Mouse (Mus musculus) forebrain, postnatal 0 days (tissue): ENCODE measurements around the gene Slc5a8. TPM values are rescaled to one million over a fixed set of nuclear protein-coding genes. Genes with fewer than 3 reads are reported as not detected.

Experiments used
- ATAC-seq: fragments of 200-750 bp; cut with Nextera tagmentation; 2 replicates; pipeline ENCODE4 v1.8.0; 2017; ENCODE audit warnings: mild to moderate bottlenecking, moderate library complexity
- DNase-seq: peaks from one replicate; pipeline ENCODE4 v3.0.0-alpha.2; 2015
- H3K27ac ChIP-seq: fragments of 300-500 bp; sonication (generic); 2 replicates; pipeline ENCODE4 v1.5.1; 2014; ENCODE audit warnings: low read depth, mild to moderate bottlenecking, antibody characterized with exemption, low read length, moderate library complexity, mixed read lengths
- H3K27me3 ChIP-seq: fragments of 300-500 bp; sonication (generic); 2 replicates; pipeline ENCODE4 v1.6.1; 2014; ENCODE audit warnings: mild to moderate bottlenecking, low read length, mixed read lengths; ENCODE audit not compliant: insufficient read depth
- H3K36me3 ChIP-seq: fragments of 300-500 bp; sonication (generic); 2 replicates; pipeline ENCODE4 v1.6.1; 2014; ENCODE audit warnings: mild to moderate bottlenecking, moderate library complexity; ENCODE audit not compliant: insufficient read depth
- H3K4me1 ChIP-seq: fragments of 300-500 bp; sonication (generic); 2 replicates; pipeline ENCODE4 v1.6.1; 2014; ENCODE audit warnings: antibody characterized with exemption; ENCODE audit not compliant: insufficient read depth
- H3K4me2 ChIP-seq: fragments of 300-500 bp; sonication (generic); 2 replicates; pipeline ENCODE4 v1.6.1; 2014; ENCODE audit warnings: low read depth, mild to moderate bottlenecking, moderate library complexity
- H3K4me3 ChIP-seq: fragments of 300-500 bp; sonication (generic); 2 replicates; pipeline ENCODE4 v1.5.1; 2014; ENCODE audit warnings: low read depth, low read length, mixed read lengths
- H3K9ac ChIP-seq: fragments of 300-500 bp; sonication (generic); 2 replicates; pipeline ENCODE4 v1.6.1; 2014; ENCODE audit warnings: mild to moderate bottlenecking
- H3K9me3 ChIP-seq: fragments of 300-500 bp; sonication (generic); 2 replicates; pipeline ENCODE4 v1.6.1; 2016; ENCODE audit warnings: low read length
- CTCF ChIP-seq: sonication (generic); IDR thresholded peaks from 2 replicates; pipeline ENCODE4 v1.5.1; 2016; ENCODE audit warnings: antibody characterized with exemption, control low read depth, low read depth
- WGBS: fragments of 180-500 bp; shearing (Covaris S2); extraction: QIAGEN DNeasy Blood & Tissue Kit; methylation state at CpG from one replicate; pipeline ENCODE4 v1.1.7; 2014; 5-methylcytosine and 5-hydroxymethylcytosine counted together
- polyA plus RNA-seq: library from polyadenylated mRNA; unstranded; fragments of >200 nt; fragmentation: Nextera tagmentation; extraction: Ambion mirVana; gene quantifications from 2 replicates; pipeline ENCODE4 v1.2.1, GENCODE M21; 2015
- total RNA-seq: library from RNA; depleted of rRNA; stranded (reverse); fragments of >200 nt; gene quantifications from 2 replicates; pipeline ENCODE4 v1.2.3, GENCODE M21; 2014

The Slc5a8 gene
- total and polyA plus RNA-seq, 2 experiments from 2014 or later = 0.07 to 0.14 TPM

- no peak for TF ChIP-seq CTCF
- WGBS = 55% methylated on average over 8 of the region's 8 CpGs
- no peak for ATAC-seq
- Histone ChIP-seq H3K4me2 (no peak overlapping the region), H3K27ac (no peak overlapping the region), H3K4me3 (no peak overlapping the region), H3K9ac (no peak overlapping the region), H3K4me1 (no peaks in the 10 kb centered on the region), H3K27me3 (0 out of 2 replicates have a peak, but pooled peaks cover under 1% of the 10 kb centered on the region), H3K9me3 (no peaks in the 10 kb centered on the region), H3K36me3 (no peaks in the 10 kb centered on the region)
- no peak for DNase-seq
Measured at GRCm38 (mm10) chr10:88892560-88893087, 6.8 kb downstream of the Slc5a8 start.

- Histone ChIP-seq H3K4me1 (no peaks in the 10 kb centered on the region), H3K36me3 (no peaks in the 10 kb centered on the region), H3K9ac (no peak overlapping the region), H3K9me3 (no peaks in the 10 kb centered on the region), H3K27ac (no peak overlapping the region), H3K4me3 (no peak overlapping the region), H3K4me2 (no peak overlapping the region), H3K27me3 (no peaks in the 10 kb centered on the region)
- 92% methylated on average over 6 of the region's 6 CpGs for WGBS
- no peak for DNase-seq
- no peak for TF ChIP-seq CTCF
- ATAC-seq = no peak
Measured at GRCm38 (mm10) chr10:88897032-88897431, 11.2 kb downstream of the Slc5a8 start.

- no peak for TF ChIP-seq CTCF
- no peak overlapping the region for H3K27ac ChIP-seq
- WGBS = 94% methylated on average over 12 of the region's 12 CpGs
- no peaks in the 10 kb centered on the region for H3K4me1 ChIP-seq
- DNase-seq = no peak
- H3K36me3 ChIP-seq = no peaks in the 10 kb centered on the region
- no peaks in the 10 kb centered on the region for H3K9me3 ChIP-seq
- H3K4me3 ChIP-seq = no peak overlapping the region
- no peak overlapping the region for H3K9ac ChIP-seq
- ATAC-seq = no peak
- H3K4me2 ChIP-seq = no peak overlapping the region
- H3K27me3 ChIP-seq = no peaks in the 10 kb centered on the region
Measured at GRCm38 (mm10) chr10:88949649-88950296, 64.0 kb downstream of the Slc5a8 start.

- H3K4me2 ChIP-seq = no peak overlapping the region
- H3K4me1 ChIP-seq = no peaks in the 10 kb centered on the region
- no peak for TF ChIP-seq CTCF
- H3K4me3 ChIP-seq = no peak overlapping the region
- H3K9me3 ChIP-seq = no peaks in the 10 kb centered on the region
- WGBS = 88% methylated on average over 4 of the region's 4 CpGs
- no peak for ATAC-seq
- H3K27me3 ChIP-seq = no peaks in the 10 kb centered on the region
- H3K36me3 ChIP-seq = no peaks in the 10 kb centered on the region
- no peak for DNase-seq
- H3K9ac ChIP-seq = no peak overlapping the region
- no peak overlapping the region for H3K27ac ChIP-seq
Measured at GRCm38 (mm10) chr10:88950297-88950653, 64.5 kb downstream of the Slc5a8 start.

GRCm38 (mm10) chr10:88960791-88961190 is 75.0 kb downstream of the Slc5a8 start:
- no peak for ATAC-seq

GRCm38 (mm10) chr10:88968586-88968985 is 82.8 kb downstream of the Slc5a8 start:
- no peak overlapping the region for H3K4me3 ChIP-seq
- H3K36me3 ChIP-seq = no peaks in the 10 kb centered on the region
- H3K9ac ChIP-seq = no peak overlapping the region
- ATAC-seq (no peak), DNase-seq (no peak)
- no peaks in the 10 kb centered on the region for H3K9me3 ChIP-seq
- TF ChIP-seq CTCF = no peak
- no peak overlapping the region for H3K27ac ChIP-seq
- 95% methylated on average over 5 of the region's 5 CpGs for WGBS
- H3K27me3 ChIP-seq = no peaks in the 10 kb centered on the region
- no peak overlapping the region for H3K4me2 ChIP-seq
- H3K4me1 ChIP-seq = no peaks in the 10 kb centered on the region

More at GRCm38 (mm10) chr10:88960791-88961190, 75.0 kb downstream of the Slc5a8 start:
- 83% methylated on average over 5 of the region's 5 CpGs for WGBS
- Histone ChIP-seq H3K4me2 (no peak overlapping the region), H3K27ac (no peak overlapping the region), H3K4me3 (no peak overlapping the region), H3K9me3 (no peaks in the 10 kb centered on the region), H3K36me3 (no peaks in the 10 kb centered on the region), H3K4me1 (no peaks in the 10 kb centered on the region), H3K9ac (no peak overlapping the region), H3K27me3 (no peaks in the 10 kb centered on the region)
- no peak for DNase-seq
- no peak for TF ChIP-seq CTCF

GRCm38 (mm10) chr10:88970951-88971725 is 85.3 kb downstream of the Slc5a8 start:
- H3K4me3 ChIP-seq = no peak overlapping the region
- no peak overlapping the region for H3K27ac ChIP-seq
- ATAC-seq (no peak), DNase-seq (no peak)
- TF ChIP-seq CTCF = no peak
- no peaks in the 10 kb centered on the region for H3K36me3 ChIP-seq
- no peaks in the 10 kb centered on the region for H3K27me3 ChIP-seq
- H3K9me3 ChIP-seq = no peaks in the 10 kb centered on the region
- WGBS = 86% methylated on average over 7 of the region's 7 CpGs
- no peaks in the 10 kb centered on the region for H3K4me1 ChIP-seq
- no peak overlapping the region for H3K9ac ChIP-seq
- H3K4me2 ChIP-seq = no peak overlapping the region
